Mouse (Mus musculus): ENCODE measurements around the gene Oasl2.
"Not testable (repeated sequence)": the region's sequence is repeated elsewhere in the genome, so short reads cannot be mapped to it uniquely, and the experiment has no call there.

Gene Oasl2

GRCm38 (mm10) chr5:114896688-114897373, at the start of gene Oasl2:
Gene Oasl2, plus strand, starts transcription at chr5:114896936.
- no peak for DNase-seq (ENCODE audit: low spot score)

DNA sequence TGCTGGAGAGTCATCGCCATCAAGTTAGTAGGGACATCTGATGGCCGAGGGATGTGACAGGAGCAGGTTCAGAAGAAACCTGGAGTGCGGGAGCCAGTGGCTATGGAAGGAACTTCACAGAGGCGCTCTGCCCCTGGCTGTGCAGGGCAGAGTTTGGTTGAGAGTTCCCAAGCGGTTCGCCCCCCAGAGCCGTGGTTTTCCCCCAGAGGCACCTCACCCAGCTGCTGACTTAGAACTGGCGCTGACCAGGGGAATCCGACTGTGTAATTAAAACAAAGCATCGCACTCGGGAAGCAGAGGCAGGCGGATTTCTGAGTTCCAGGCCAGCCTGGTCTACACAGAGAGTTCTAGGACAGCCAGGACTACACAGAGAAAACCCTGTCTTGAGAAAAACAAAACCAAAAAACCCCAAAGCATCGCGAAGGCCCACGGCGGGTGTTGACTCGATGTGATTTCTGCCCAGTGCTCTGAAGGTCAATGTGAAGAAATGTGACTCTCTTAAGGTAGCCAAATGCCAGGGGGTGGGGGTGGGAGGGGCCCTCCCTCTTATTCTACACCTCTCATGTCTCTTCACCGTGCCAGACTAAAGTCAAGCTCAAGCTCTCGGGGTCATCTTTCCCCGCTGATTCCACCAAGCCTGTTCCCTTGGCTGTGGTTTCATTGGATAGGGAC, 45.0 kb upstream of the Oasl2 start:
- DNase-seq (ENCODE audit: low spot score) = no peak

DNA sequence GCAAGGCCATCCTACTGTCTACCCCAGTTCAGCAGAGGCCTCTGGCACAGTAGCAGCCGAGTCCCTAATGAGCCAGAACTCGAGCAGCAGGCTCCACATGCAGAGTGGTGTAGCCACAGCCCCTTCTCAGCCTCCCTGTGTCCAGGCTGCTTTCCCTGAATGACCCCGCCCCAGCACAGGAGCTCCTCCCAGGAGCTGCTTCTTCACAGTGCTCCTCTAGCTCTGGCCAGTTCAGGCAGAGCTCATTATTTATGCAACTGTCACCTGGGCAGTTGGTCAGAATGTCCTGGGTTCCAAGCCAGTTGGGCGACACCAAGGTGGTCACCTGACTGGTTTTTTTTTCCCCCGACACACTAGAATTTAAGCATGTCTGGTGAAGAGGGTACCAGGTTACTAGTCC, 43.4 kb upstream of the Oasl2 start, which contains the start of gene 4930519G04Rik:
Gene 4930519G04Rik, plus strand, starts transcription at position 301 of the 400 bp plus-strand sequence.
- not testable (repeated sequence) for DNase-seq (ENCODE audit: low spot score)

GRCm38 (mm10) chr5:114858582-114858981, 38.2 kb upstream of the Oasl2 start, which contains the start of gene Gm9936:
Gene Gm9936, minus strand, starts transcription at chr5:114858682.
- DNase-seq (ENCODE audit: low spot score) = no peak

DNA sequence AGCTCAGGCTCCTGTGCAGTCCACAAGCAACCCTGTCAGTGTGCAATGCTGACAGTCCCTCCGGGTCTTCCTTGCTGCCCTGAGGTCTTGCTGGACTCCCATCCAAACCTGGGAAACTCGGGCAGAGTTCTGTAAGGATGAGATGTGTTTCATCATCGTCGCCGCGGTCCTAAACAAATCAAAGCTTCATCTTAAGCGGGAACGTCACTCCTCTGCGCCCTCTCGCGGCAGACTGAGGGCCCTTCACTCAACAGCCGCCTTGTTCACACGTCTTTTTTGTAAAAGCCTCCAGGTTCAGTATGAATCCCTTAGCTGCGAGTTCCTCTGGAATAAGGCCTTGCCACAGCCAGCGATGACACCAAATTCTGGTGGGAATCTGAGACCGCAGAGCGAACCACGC, 37.5 kb upstream of the Oasl2 start:
- DNase-seq (ENCODE audit: low spot score) = peak; percentile 72

DNA sequence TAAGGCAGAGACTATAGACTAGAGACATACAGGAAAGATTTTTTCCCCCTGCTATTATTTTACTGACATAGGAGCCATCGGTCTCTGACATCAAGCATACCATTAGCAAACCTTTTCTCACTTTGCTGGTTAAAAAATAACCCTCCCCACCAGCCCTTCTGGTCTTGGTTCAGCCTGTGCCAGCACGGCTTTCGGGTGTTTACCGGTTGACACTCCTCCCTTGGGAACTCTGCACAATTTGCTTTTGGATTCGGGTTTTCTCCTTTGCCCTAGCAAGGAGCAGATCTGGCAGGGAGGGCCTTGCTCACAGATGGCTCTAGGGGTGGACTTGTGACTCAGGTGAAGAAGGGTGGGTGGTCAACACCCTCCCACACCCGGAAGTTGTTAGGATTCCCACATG, 35.0 kb upstream of the Oasl2 start:
- no peak for DNase-seq (ENCODE audit: low spot score)

GRCm38 (mm10) chr5:114864813-114865212, 31.9 kb upstream of the Oasl2 start:
- no peak for DNase-seq (ENCODE audit: low spot score)

- no peak for DNase-seq (ENCODE audit: low spot score)
Observed at GRCm38 (mm10) chr5:114865279-114865678, 31.5 kb upstream of the Oasl2 start.

GRCm38 (mm10) chr5:114875858-114876257, 20.9 kb upstream of the Oasl2 start:
- DNase-seq (ENCODE audit: low spot score) = no peak

DNA sequence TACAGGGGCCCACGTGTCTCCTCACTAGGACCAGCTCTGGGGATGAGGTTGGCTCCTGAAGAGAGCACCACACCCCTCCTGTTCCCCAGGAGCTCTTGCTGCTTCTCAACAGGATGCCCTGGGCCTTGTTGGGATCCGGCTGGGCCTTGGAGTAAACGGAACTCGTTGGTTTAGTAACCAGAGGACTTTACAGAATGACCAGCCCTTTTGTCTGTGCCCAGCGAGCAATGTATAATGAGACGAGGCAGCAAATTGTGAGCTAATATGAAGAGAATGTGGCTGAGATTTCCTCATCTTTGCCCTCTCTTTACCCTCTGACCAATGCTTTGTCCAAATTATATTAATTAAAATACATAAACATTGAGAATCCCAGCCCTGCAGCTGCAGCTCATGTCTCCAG, 20.4 kb upstream of the Oasl2 start:
- no peak for DNase-seq (ENCODE audit: low spot score)

DNA sequence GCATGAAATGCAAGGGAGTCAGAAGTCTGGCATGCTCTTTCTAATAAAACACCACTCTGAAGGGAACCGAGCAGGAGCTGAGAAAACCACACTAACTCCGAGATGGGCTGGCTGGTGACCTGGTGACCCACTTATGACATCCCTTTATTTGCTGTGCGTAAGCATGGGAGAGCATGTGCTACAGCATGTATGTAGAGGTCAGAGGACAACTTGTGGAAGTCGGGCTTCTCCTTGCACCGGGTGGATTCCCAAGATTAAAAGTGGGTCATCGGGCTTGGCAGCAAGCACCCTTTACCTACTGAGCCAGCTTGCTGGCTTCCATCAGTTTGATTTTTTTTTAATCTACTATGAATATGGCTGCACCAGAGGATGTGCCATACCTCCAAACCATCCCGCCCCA, 19.2 kb upstream of the Oasl2 start:
- no peak for DNase-seq (ENCODE audit: low spot score)

- no peak for DNase-seq (ENCODE audit: low spot score)
Observed at GRCm38 (mm10) chr5:114879399-114879798, 17.3 kb upstream of the Oasl2 start.

DNA sequence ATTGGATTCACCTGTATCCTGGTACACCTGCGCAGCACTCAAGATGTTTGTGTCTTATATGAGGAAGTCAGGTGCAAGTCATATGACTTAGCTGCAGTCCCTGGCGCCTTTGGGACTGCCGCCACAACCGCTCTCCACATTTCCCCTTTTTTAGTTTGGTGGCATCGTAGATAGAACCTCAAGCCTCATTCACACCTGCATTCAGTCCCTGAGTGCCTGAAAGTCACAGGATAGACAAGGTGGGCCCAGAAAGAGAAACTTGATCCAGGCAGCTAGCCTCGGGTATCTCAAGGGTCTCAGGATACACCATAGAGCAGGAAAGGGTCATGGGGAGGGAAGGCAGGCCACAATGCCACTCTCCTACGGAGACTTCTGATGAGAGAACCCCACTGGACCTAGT, 14.4 kb upstream of the Oasl2 start:
- not testable (repeated sequence) for DNase-seq (ENCODE audit: low spot score)

- DNase-seq (ENCODE audit: low spot score) = no peak
Observed at GRCm38 (mm10) chr5:114883022-114883421, 13.7 kb upstream of the Oasl2 start.

GRCm38 (mm10) chr5:114886801-114887200, 9.9 kb upstream of the Oasl2 start:
- DNase-seq (ENCODE audit: low spot score) = no peak

- no peak for DNase-seq (ENCODE audit: low spot score)
Observed at GRCm38 (mm10) chr5:114888995-114889394, 7.7 kb upstream of the Oasl2 start.

DNA sequence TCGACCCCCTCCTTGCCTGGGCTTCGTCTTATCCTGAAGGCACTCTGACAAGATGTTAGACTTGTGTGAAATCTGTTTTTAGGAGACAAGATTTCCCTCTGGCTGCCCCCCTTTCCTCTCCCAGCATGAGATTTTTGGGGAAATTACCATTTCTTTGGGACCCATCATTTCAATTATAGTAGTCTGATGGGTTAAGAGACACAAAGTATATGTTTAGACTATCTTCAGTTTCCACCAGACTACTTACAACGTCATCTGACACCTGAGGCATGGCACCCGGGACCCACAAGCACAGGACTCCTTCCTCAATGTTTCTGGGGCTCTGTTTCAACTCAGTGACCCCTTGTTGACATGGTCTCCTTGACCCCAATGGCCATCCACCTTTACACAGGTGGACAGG, 1.2 kb upstream of the Oasl2 start:
- no peak for DNase-seq (ENCODE audit: low spot score)

DNA sequence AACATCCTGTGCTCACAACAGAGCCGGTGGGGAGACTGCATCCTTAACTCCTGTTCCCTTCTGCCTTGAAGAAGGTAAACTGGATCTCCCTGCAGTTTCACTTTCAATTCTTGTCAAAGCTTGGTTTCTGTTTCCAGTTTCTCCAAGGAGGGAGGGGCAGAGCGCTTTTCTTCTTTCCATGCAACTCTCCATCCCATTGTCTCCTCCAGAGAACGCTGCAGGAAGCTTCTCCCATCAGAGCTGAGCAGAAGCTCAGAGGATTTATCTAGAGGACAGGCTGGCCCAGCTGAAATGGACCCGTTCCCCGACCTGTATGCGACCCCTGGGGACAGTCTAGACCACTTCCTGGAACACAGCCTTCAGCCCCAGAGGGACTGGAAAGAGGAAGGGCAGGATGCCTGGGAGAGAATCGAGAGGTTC, 648 bp downstream of the Oasl2 start:
- DNase-seq (ENCODE audit: low spot score) = no peak

DNA sequence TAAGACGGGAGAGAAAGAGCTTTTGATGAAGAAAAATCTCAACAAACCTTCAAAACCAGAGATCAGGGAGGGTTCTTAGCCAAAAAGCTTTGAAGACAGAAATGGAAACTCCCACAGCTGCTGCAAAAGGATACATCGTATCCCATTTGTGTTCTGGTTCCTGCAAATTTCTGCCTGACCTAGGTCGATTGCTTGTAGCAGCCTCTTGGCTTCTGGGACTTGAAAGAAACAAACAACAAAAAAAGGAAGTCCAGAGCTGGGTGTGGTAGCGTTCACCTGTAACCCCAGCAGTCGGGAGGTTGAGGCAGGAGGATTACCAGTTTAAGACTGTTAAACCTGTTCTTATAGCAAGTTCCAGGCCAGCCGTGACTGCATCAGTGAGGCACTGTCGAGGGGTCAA, 2.1 kb downstream of the Oasl2 start:
- no peak for DNase-seq (ENCODE audit: low spot score)

GRCm38 (mm10) chr5:114902413-114902812, 5.7 kb downstream of the Oasl2 start:
- no peak for DNase-seq (ENCODE audit: low spot score)

DNA sequence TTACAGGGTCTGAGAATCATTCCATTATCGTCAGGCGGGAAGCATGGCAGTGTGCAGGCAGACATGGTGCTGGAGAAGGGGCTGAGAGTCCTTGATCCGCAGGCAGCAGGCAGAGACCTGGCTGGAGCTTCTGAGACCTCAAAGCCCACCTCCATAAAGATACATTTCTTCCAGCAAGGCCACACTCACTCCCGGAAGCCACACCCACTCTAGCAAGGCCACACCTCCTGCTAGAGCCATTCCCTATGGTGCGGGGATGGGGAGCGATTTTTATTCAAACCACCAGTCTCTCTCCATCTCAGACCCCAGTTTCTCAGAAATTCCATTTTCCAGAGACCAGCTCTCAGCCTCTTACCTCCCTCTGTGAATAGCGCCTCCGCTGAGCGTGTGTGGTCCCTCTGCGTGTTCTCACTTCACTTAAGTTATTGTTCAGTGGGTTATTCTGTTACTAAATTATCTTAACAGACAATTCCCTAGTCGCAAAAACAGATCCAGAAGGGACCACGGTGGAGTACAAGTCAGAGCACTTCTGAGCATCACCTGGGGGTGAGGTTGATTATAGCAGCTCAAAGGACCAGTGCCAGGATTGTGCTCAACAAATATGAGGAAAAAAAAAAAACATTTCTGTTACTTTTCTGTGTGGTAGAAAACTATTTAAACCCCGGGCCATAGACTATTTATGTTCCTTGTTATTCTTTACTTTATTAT, 12.0 kb downstream of the Oasl2 start:
- no peak for DNase-seq (ENCODE audit: low spot score)

DNA sequence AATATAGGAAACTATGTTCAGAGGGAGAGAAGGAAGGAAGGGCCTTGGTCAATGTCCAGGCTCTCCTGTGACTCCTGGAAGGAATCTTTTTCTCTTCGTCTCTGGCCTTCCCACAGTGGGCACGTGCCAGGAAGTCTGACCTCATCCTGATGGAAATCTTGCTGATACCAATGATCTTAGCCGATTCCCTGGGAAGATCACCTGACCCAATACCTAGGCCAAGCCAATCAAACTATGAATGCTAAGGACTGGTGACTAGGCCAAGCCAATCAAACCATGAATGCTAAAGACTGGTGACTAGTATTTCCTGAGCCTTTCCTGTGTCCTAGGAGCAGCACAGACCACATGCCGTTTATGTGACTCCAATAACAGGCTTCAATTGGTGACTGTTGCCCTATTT, 16.9 kb downstream of the Oasl2 start:
- DNase-seq (ENCODE audit: low spot score) = no peak

DNA sequence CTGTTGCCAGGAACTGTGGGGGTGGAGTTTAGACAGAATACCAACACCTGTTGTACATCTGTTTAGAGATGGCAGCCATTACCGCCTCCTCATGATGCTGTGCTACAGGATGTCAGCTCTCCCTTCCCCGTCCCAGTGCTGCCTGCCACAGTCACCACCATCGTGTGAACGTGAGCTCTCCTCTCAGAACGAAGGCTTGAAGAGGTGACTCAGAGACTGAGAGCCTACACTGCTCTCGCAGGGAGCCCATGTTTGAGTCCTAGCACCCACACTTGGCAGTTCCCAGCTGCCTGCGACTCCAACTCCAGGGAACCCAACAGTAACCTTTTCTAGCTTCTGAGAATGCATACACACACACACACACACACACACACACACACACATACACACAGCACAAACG, 18.1 kb downstream of the Oasl2 start:
- no peak for DNase-seq (ENCODE audit: low spot score)
